Mouse (Mus musculus) testis, adult 2 months (tissue): ENCODE data around the gene Lin7c.

Experiments
- CTCF ChIP-seq: fragments of 200-500 bp; IDR thresholded peaks from 2 replicates; pipeline ENCODE4 v1.5.1; 2012; ENCODE audit warnings: low read depth, mild to moderate bottlenecking, inconsistent platforms, low read length, moderate library complexity; ENCODE audit not compliant: control insufficient read depth, insufficient read depth, insufficient replicate concordance
- POLR2A ChIP-seq: fragments of 200-500 bp; IDR thresholded peaks from 2 replicates; pipeline ENCODE4 v1.6.1; 2012; ENCODE audit warnings: low read depth, mild to moderate bottlenecking, inconsistent platforms, low read length, moderate library complexity; ENCODE audit not compliant: control insufficient read depth

GRCm38 (mm10) chr2:109848715-109849114 is 41.9 kb upstream of the Lin7c start:
- TF ChIP-seq CTCF (no peak), POLR2A (no peak)
